Mouse (Mus musculus) embryo, embryonic 10.5 days (tissue): ENCODE measurements around the gene Gm28308.

ENCODE experiments used
- DNase-seq: peaks from one replicate; pipeline ENCODE4 v3.0.0-alpha.2; 2015; ENCODE audit warnings: low spot score

The Gm28308 gene

GRCm38 (mm10) chr6:52246916-52247315, 33.8 kb upstream of the Gm28308 start:
- DNase-seq: no peak

GRCm38 (mm10) chr6:52246403-52246803, 33.3 kb upstream of the Gm28308 start:
- DNase-seq: no peak

- DNase-seq: no peak
Measured at GRCm38 (mm10) chr6:52245757-52246142, 32.6 kb upstream of the Gm28308 start, which contains the start of gene Hoxa11. Gene Hoxa11, minus strand, starts transcription at chr6:52245810.

- DNase-seq: no peak
Measured at GRCm38 (mm10) chr6:52245040-52245756, 32.1 kb upstream of the Gm28308 start.

DNA sequence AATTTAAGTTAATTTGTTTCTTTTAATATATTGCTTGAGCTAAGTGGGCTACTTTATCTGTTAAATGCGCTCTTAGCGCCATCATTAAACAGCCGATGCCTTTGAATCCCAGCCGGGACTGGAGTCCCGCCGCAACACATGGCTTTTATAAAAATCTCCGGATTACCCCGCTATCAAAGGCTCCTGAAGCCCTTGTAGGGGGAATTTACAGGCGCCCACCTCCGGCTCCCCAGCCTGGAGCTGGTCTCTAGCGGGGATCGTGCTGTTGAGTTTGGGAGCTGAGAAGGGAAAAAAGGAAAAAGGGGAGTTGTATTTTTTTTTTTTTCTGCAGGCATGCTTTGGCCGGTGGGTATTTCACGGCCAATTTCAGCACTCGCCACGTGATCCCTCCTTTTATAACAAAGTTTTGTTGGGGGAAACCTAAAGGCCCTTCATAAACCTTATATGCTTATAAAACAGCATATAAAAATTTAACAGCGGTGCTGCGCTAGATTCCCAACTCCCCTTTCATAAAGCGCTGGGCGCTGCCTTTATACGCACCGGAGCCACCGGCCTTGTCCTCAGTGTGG, 31.4 kb upstream of the Gm28308 start:
- no peak for DNase-seq

DNA sequence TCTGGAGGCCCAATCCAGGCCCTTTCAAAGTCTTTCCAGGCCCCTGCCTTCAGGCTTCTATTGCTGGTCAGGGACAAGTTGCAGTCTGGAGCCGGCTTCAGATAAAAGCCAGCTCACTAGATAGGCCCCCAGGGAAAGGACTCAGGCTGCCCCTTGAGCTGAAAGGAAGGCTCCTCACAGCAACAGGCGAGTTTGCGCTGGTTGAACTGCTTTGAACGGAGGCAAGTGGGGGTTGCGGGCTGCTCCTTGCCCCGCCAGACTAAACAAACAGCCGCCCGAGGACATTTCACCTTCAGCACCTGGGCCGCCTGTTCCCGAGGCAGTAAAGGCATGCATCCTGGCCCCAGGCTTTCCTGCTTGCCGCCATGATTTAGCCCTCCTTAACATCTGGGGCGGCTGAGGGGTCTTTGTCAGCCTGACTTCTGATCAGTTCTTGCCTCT, 30.6 kb upstream of the Gm28308 start:
- no peak for DNase-seq

- DNase-seq: no peak
Measured at GRCm38 (mm10) chr6:52242801-52243332, 29.7 kb upstream of the Gm28308 start.

DNA sequence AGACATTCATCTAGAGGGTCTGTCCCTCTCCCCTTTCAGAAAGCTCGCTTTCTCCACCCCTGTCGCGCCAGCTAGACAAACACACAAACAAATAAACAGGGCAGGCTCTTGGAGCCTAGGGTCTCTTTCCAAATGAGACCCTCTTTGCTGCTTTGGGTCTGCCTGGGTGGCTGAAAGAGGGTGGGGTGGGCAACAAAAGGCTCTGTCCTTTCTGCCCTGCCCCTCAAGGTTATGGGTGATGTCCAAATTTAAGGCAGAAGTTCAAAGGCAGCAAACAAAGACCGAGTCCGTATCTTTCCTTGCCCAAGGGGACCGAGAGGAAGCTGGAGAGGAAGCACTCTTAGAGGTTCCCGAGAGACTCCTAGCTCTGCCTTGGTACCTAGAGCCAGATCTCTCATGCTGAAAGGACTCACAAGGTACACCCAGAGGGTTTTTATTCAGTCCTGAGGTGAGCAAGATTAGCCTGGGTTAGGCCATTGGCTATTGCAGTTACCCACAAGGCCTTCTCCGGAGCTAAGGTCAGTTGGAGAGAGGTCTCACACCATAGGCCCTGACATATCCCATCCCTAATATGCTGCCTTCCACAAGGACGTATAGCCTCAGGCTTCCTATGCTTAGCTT, 28.0 kb upstream of the Gm28308 start:
- no peak for DNase-seq

- peak; percentile 94 for DNase-seq
Measured at GRCm38 (mm10) chr6:52240389-52241000, 27.4 kb upstream of the Gm28308 start, which contains the start of gene Hoxa10. Gene Hoxa10, minus strand, starts transcription at chr6:52240854.

GRCm38 (mm10) chr6:52239625-52240388, 26.7 kb upstream of the Gm28308 start:
- DNase-seq: no peak

GRCm38 (mm10) chr6:52238976-52239375, 25.8 kb upstream of the Gm28308 start:
- no peak for DNase-seq

DNA sequence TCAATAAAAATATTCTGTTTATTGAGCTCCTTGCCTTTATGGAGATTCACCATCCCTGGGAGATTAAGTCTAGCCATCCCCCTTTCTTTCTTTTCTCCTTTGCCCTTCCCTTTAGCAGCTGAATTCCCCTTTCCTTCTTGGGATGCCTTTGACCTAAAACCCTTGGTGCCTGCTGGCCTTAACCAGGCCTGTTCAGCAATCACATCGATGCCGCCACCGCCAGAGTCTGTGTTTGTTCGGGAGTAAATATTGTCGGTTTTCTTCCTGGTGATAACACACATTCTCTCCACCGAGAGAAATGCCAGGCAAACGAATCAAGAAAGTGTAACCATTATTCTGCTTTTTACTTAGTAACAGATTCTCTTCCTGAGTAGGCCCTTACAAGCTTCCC, 25.0 kb upstream of the Gm28308 start:
- no peak for DNase-seq

DNA sequence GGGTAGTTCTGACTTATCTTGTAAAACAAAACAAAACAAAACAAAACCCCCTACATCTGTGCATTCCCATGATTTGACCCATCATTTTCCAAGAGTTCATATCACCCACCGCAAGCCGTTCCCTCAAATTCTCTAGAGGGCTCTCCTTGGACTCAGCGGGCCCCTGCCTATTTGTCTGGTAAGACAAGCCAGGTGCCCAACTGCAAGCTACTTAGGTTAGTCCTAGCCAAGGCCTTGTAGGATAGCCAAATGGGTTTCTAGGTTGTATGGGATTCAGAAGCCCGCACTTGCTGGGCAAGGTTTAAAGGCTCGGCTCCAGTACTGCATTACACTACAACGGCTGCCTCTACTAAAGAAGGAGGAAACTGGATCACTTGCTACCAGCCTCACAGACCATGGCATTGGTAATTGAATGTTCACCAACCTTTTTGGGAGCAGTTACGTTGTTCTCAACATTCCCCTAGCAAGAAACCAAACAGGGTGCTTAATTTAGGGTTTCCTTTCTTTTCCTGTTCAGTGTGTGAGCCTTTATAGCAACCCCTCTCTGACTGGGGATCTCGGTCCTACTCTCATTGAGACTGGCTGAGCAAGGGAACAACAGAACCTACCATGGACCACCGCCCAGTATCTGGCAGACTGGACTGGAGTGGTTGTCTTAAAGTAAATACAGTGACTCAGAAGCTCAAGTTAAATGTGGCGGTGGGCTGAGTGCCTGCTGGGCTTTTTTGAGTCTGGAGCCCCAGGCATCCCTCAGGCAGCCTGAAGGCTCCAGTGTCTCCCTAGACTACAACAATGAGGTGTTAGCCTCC, 24.4 kb upstream of the Gm28308 start:
- no peak for DNase-seq

GRCm38 (mm10) chr6:52236806-52237205, 23.7 kb upstream of the Gm28308 start:
- DNase-seq: no peak

- DNase-seq: no peak
Measured at GRCm38 (mm10) chr6:52235866-52236265, 22.7 kb upstream of the Gm28308 start.

GRCm38 (mm10) chr6:52235267-52235666, 22.1 kb upstream of the Gm28308 start:
- DNase-seq: no peak

- no peak for DNase-seq
Measured at GRCm38 (mm10) chr6:52234428-52235140, 21.4 kb upstream of the Gm28308 start.

DNA sequence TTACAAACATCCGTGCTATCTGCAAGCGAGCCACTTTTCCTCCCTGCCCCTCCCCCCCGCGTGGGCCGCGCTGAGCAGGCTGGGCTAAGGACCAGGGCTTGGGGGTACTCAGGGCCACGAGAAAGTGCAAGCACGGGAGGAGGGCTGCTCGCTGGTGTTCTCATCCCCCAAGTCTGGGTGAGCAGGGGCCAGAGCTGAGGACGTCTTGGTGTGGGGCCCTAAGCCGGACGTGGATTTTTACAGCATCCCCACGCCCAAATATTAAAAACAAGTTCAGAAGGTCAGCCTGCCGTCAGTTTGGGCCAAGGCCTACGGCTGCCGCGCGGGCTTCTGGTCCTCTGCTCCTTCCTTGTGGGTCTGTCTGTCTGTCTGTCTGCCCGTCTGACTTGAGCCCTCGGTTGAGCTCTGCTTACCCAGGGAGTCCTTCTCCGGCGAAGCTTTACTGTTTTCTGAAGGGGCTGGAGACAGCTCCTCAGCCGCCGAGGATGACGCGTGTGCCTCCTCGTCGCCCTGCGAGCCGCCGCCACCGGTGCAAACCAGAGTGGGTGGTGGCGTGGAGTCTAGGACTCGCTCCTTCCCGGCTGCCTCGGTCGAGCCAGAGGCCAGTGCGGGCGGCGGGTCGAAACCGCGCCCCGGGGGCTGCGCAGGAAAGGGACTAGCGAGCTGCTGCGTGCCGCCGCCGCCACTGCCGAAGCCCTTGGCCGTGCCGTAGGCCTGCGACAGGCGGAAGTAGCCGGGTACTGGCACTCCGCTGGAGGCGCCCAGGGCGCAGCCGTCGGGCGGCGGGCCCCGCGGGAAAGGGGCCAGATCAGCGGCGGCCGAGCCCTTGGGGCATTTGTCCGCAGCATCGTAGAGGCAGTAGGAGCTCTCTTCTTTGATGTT, 20.6 kb upstream of the Gm28308 start:
- no peak for DNase-seq

GRCm38 (mm10) chr6:52232984-52233545, 19.9 kb upstream of the Gm28308 start:
- DNase-seq: no peak
